Mouse (Mus musculus): ENCODE results near the gene Gm12184.
"Not testable (repeated sequence)": the region's sequence is repeated elsewhere in the genome, so short reads cannot be mapped to it uniquely, and the experiment has no call there.

The Gm12184 gene

DNA sequence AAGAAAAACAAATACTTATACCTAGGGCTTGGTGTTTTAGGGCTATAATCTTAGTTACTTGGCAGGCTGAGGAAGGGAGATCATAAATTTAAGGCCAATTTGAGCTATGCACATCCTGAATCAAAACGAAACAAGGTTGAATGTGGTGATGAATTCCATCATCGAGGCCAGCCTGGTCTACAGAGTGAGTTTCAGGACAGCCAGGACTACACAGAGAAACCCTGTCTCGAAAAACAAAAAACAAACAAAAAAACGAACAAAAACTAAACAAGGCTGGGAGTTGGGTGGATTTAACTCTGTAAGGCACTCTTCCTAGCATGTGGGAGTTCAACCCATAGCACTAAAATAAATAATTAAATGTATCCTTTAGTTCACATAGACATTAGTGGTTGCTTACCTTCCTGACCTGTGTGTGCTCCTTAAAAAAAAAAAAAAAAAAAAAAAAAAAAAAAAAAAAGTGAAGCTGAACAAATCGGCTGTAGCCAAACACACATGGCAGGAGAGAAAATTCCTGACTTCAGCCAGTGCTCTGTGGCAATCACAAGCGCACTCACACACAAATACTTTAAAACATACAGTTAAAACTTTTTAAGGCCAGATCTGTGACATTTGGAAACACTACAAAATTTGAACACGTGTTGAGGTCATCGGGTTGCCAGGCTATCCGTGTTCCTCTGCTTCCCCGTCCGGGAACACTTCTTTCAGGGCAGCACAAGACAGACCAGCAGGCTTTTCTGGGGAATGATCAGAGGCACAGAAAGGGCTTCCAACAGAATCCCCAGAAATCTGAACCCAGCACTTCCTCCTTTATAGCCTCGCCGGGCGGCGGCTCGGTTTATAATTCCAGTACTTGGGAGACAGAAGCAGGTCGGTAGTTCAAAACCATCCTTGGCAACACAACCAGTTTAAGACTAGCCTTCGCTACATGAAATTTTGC lies 27.2 kb downstream of the Gm12184 start:
- no peak for DNase-seq

- DNase-seq: no peak
Measured at GRCm38 (mm10) chr11:48798308-48798707, 28.1 kb downstream of the Gm12184 start.

DNA sequence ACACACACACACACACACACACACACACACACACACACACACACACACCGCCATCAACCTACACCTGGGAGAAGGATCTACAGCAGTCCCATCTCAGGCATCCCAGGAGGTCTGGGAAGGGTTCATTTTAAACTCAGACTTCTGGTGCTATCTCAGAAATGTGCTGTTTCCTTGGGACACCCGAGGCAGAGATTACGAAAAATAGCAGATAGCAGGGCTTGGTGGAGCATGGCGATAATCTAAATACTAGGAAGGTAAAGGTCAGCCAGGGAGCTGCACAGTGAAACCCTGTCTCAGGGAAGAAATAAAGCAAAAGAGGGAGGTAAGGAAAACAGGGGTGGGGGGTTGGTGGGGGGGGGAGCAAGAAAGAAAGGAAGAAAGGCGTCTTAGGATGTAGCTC lies 29.2 kb downstream of the Gm12184 start:
- DNase-seq: no peak

DNA sequence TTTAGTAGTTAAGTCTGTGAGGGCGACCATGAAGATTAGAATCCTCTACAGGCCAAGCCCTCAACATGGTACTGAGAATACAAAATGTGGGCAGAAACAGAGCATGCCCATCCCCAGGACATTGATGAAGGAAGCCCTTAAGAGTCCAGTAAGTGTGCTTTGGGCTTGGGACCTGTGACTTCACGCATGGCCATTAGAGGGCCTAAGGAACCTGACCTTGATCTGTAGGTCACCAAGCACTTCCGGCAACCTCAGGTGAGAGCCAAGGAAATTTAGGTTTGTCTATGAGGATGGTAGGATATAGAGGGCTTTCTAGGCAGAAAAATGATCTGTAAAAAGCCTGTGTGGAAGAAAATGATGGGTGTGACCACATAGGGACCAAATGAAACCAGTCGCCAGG lies 30.2 kb downstream of the Gm12184 start:
- no peak for DNase-seq

DNA sequence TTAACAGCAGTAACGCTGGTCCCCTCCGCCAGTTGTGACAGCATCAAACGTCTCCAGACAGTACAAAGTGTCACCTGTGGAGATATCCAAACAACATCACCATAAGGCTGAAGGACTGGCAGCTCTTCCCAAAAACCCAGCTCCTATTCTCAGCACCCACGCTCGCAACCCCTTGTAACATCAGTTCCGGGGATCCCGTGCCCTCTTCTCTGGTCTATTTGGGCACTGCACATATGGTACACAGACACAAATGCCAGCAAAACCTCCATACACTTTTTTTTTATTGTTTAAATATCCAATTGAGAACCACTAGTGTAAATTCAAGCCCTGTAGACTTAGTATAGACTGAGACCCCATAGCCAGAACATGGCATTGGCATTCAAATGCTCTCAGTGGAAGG lies 31.2 kb downstream of the Gm12184 start:
- DNase-seq: no peak

DNA sequence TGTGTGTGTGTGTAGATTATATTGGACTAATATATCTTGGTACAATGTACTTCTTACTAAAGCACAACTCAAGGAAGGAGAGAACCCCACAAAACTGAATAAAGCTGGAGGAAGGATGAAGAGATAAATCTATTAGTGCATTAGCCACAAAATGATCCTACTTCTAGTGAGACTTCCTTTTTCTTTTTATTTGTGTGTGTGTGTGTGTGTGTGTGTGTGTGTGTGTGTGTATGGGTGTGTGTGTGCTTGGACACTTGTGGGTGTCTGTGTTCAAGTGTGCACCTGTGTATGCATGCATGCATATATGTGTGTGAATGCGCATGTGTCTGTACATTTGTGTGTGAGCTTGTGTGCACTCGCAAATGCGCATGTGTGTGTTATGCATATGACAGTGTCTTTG lies 33.3 kb downstream of the Gm12184 start:
- no peak for DNase-seq

DNA sequence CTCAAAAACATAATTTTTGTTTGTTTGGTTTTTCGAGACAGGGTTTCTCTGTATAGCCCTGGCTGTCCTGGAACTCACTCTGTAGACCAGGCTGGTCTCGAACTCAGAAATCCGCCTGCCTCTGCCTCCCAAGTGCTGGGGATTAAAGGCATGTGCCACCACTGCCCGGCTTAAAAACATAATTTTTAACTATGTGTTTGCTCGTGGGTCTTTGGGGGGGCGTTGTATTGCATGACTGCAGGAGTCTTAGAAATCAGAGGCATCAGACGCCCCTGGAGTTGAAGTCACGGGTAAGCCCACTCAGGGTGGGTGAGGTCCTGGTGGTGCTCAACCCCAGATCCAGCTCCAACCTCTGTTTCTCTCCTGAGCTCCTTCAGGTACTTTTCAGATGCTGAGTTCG lies 34.6 kb downstream of the Gm12184 start:
- not testable (repeated sequence) for DNase-seq

DNA sequence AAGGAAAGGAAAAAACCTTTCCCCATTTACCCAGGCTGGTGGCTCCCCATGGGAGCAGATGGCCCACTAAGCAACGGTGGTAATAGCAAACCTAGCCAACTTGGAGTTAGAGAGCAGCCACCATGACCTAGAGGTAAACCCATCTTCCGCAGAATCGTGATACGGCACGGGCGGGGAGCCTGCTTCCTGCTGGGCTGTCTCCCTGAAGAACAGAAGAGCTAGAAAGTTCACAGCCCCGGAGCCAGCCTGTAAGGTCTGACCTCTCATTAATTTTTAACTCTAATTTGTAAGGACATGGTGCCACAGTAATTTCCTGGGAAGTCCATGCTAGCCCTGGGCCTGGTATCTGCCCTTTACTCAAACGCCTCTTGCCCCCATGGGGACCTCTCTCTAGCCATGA lies 35.5 kb downstream of the Gm12184 start:
- peak; percentile 50 for DNase-seq

- DNase-seq: peak; percentile 93
Measured at GRCm38 (mm10) chr11:48789973-48790823, 36.3 kb downstream of the Gm12184 start.

DNA sequence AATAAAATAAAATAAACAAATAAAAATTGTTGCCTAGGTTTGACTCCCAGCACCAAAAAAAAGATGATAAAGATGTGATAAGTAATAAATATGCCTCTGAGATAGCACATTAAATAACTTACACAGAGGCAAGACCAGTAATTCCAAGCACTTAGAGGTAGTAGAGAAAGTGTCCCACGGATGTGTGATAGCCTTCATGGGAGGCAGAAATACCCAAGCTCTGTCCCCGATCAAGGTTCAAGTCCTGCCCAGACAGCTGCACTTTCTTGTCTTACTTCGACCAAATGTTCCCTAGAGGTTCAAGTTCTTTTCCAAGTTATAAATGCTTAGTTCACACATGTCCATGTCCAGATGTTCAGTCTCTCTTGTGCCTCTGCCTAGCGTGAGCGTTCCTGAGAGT lies 37.2 kb downstream of the Gm12184 start:
- no peak for DNase-seq

- peak; percentile 85 for DNase-seq
Measured at GRCm38 (mm10) chr11:48788311-48789089, 38.0 kb downstream of the Gm12184 start.

GRCm38 (mm10) chr11:48787455-48788211 lies 38.8 kb downstream of the Gm12184 start:
- DNase-seq: no peak

GRCm38 (mm10) chr11:48782243-48782642 lies 44.2 kb downstream of the Gm12184 start:
- DNase-seq: no peak

DNA sequence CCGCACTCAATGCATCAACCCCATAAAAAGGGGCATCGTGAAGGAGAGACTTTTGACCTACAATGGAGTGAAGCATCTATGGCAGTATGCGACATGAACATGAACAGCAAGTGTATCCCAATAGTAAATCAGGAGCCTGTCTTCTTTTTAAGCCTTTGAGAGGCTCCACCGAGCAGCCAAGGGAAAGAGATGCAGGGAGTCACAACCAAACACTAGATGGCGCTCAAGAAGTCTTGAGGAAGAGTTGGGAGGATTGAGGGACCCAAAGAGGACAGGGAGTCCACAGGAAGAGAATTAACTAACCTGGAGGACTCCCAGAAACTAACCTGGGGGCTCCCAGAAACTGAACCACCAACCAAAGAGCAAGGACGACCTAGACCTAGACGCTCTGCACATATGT lies 47.0 kb downstream of the Gm12184 start:
- DNase-seq: no peak

DNA sequence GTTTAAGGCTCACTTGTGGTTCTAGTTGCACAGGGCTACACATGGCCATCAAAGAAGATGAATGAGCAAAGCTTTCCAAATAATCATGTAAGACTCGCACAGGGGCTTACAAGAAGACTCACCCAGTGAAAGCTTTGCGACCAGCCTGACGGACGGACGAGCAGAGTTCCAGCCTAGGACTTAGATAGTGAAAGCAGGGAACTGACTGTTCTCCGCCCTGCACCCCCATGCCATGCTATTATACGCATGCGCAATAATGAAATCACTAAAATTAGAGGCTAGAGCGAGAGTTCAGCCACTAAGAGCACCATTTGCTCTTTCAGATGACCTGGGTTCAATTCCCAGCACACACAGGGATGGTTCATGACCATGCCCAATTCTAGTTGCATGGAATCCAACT lies 49.2 kb downstream of the Gm12184 start:
- no peak for DNase-seq

DNA sequence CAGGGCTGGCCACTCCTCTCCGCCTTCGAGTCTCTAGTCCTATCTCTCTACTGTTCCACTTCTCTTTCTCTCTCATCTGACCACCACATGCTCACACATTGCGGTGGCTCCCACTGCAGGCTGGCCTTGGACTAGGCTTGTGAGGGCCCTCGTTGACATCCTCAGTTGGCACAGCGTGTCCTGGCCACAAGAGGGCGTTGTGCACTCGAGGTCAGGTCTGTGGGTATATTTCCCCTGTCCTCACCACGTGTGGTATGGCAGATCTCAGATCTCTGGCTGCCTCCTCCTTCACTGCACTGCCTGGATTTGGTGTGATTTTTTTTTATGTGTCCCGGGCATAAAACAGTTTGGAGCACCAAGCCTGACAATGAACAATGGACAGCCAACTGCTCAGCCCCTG lies 49.8 kb downstream of the Gm12184 start:
- DNase-seq: no peak

DNA sequence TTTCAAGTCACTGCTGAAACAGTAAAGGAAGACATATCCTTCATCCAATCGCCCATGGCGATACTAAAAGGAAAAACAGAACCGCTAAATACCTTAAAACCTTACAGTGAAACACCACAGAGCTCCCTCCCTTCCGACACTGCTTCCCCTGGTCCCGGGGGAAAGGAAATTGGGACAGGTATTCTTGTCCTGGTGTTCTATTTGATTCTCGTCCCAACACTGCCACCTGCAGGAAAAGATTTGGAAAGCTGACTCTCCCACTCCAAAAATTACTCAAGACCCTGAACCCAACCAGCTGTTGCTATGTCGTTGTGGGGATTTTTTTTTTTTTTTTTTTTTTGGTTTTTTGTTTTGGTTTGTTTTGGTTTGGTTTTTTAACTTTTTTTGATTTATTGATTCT lies 51.0 kb downstream of the Gm12184 start:
- peak; percentile 56 for DNase-seq

Data from kidney, adult 18-20 months (tissue).